Mouse (Mus musculus): ENCODE results near the gene Espnl.

Espnl gene

DNA sequence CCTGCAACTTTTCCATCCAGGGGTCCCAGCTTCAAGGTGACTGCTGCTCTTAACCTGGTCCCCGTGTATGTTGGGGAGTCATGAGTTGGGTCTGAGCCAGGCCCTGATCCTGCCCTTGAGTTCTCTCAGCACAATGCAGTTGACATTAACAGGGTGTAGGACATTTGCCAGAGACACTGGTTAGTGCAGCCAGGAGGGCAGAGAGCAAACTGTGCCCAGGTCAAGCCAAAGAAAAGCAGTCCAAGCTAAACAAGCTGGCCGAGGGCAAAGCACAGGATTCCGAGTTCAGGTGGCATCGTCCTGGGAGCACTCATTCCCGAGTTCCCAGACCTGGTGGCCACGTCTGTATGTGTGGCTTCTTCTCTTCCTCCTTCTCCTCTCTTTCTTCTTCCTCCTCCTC lies 4.2 kb upstream of the Espnl start:
- no peak for DNase-seq (ENCODE audit: low spot score in 2 of 2)

DNA sequence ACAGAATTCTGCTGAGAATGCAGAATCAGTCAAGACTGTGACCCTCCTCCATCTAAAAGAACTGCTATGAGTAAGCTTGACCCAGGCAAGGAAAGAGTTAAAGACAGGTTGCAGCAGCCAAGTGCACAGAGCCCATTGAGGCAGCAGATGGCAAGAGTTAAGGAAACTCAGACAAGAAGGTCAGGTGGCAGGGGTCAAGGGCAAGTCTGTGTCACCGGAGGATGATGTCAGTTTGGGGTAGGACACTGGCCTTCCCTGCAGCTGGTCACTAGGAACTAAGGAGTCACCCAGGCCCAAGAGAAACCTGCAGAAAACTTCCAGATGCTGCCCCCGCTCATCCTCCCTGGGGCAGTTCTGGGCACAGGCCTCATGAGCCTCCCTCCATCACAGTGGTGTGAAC lies 2.8 kb downstream of the Espnl start:
- no peak for DNase-seq (ENCODE audit: low spot score in 2 of 2)

DNA sequence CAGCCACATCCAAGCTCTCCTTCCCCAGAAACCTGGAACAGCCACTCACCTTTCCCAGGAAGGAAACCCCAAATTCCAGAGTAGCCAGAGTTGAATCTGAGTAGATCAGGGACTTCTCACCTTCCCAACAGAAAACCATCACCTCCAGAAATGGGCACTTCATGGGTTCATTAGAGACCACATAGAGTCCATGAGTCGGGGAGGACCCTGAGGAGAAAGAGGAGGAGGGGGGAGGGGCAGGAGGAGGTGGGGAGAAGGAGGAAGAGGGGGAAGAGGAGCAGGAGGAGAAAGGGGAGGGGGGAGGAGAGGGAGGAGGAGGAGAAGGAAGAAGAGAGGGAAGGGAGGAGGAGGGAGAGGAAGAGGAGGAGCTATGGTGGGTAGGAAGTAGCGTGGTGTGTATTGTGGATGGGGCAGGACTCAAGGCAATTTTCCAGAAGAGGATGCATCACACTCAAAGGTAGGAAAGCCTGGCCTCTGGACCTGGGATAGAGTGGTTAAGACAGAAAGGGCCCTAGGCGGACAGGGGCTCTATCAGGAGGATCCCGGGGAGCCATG lies 3.7 kb downstream of the Espnl start:
- no peak for DNase-seq (ENCODE audit: low spot score in 2 of 2)

DNA sequence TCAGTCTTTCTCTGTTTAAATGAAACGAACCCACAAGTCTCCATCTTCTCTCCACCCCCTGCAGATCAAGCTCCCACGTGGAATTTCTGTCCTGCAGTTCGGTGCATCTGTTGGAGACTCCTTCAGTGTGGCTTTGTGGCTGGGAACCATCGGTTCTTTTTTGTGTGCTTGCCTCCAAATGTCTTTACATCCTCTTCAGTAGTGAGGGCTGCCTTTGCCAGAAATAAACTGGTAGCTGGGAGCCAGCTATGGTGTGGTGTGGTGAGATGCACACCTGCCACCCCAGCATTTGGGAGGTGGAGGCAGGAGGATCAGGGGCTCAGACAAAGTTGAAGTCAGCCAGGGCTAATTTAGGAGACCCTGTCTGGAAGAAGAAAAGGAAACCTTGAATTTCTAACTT lies 10.2 kb downstream of the Espnl start:
- DNase-seq (ENCODE audit: low spot score in 2 of 2) = peak in 1 of 2 experiments; percentile 27

DNA sequence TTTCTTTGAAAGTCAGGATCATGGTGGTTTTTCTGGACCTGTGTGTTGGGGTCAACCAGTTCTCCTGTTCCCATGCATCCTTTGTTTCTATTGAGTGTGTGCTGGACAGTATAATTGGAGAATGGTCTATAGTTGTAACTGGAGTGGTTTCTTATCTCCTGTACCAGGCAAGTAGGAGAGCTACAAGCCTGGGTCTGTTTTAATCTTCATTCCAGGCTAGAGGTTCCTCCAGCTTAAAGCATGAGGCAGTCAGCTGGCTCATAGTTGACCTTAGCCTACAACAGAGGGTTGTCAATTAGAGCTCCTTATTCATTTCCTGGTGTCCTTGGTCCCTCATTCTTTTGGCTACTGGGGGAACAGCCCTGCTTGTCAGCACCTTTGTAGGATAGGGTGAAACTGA lies 11.7 kb downstream of the Espnl start:
- DNase-seq (ENCODE audit: low spot score in 2 of 2) = no peak

DNA sequence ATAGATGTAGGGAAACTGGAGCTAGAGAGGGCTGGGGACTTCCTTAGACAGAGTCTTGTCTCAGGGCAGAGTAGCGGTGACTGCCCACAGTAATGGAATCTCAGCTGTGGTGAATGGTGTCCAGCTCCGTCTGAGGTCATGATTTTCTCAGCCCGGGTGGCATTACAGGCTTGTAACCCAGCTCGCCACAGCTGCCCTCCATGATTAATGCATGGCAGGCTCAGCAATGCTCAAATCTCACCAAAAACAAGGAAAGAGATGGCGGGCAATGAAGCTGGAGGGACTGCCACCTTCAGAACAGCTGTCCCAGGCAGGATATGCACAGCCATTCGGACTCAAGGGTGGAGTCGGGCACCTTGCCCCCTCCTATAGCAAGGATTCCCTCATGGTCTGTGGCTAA lies 15.5 kb downstream of the Espnl start:
- no peak for DNase-seq (ENCODE audit: low spot score in 2 of 2)

DNA sequence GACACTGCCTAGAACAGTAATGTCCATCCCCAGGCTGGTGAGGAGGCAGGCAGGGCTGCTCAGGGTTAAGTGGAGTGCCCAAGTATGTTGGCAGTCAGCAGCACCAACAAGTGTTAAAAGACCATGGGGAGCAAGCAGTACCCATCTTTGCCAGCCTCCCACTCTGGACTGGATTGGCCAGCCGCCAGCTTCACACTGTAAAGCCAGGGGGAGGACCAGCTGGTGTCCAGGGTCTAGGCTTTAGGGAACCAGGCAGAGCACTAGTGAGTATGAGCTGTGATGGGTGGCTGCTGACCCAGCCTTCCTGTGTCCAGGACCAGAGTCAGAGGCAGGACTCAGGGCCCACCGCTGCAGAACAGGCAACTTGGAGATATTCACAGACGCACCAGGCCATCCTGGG lies 22.1 kb downstream of the Espnl start:
- no peak for DNase-seq (ENCODE audit: low spot score in 2 of 2)

DNA sequence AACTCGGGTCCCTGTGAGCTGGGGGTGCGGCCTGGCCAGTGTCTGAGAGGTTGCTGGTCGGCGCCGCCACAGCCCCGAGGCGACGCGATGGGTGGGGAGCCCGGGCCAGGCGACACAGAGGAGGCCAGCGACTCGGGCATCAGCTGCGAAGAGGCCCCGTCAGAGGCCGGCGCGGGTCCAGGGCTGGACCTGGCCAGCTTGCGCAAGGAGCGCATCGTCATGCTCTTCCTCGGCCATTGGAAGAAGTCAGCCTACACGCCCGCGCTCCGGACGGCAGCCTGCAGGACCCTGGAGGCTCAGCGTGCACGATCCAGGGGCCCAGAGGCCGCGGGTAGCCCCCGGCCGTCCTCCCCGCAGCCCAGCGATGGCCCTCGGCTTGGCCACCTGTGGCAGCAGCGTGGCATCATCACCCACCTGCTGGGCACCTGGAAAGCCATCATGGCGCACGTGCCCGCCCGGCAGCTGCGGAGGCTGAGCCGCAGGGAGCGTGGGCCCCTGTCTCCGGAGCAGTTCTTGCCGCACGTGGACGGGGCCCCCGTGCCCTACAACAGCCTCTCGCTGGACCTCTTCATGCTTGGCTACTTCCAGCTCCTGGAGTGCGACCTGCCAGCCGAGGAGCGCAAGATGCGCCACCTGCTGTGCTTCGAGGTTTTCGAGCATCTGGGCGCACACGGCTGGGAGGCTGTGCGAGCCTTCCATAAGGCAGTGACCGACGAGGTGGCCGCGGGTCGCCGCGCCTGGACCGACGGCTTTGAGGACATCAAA lies 23.2 kb downstream of the Espnl start:
- no peak for DNase-seq (ENCODE audit: low spot score in 2 of 2)

DNA sequence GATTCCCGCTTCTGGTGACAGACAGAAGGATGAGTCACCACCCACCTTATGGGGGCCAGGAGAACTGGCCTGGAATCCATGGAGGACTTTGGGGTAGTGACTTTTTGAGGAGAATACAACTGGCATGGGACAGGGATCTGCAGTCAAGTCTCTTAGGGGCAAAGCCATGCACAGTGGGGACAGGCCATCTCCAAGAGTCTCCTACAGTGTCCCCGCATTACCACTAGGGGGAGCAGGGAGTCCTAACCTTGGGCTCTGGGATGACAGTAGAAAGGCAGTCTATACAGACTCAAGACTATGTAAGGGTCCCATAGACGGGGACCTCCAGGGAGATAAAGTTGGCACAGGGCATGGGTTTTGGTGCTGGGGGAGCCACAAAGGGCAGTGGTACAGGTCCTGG lies 25.0 kb downstream of the Espnl start:
- peak in 1 of 2 experiments; percentile 43 for DNase-seq (ENCODE audit: low spot score in 2 of 2)

DNA sequence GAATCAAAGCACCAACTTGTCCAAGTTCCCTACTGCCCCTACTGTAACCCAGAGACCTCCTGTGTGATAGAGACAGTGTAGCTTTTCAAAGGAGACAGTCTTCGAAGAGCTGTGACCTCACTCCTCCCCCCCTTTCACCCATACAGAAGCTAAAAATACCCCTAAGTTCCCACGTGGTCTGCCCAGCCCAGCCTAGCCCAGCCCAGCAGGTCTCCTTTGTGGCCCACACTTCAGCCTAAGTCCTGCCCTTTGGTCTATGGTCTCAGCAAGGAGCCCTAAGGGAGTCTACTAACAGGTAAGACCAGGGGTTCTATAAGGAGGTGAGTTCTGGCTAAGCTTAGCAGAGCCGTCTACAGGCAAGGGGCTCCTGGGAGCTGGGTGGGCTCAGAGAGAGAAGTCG lies 29.0 kb downstream of the Espnl start, which contains the start of gene Klhl30:
TSS of gene Klhl30 (plus strand) at position 176 of the 400 bp plus-strand sequence.
- no peak for DNase-seq (ENCODE audit: low spot score in 2 of 2)

DNA sequence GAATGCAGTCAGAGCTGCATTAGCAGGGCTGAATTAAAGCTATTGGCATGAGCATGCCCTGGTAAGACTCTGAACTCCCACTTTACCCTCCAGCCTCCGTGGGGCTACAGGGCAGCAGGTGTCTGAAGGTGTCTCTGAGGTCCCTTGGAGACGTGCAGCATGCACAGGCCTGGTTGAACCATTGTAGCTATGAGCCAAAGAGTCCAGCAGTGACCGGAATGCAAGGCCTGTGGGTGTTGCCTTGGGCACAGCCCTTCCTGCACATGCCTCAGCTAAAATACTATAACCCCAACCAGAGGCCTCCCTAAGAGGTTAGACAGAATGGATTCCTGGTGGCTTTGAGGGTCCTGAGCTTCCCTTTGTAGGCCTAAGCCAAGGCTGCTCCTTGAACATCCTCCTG lies 29.4 kb downstream of the Espnl start:
- no peak for DNase-seq (ENCODE audit: low spot score in 2 of 2)

DNA sequence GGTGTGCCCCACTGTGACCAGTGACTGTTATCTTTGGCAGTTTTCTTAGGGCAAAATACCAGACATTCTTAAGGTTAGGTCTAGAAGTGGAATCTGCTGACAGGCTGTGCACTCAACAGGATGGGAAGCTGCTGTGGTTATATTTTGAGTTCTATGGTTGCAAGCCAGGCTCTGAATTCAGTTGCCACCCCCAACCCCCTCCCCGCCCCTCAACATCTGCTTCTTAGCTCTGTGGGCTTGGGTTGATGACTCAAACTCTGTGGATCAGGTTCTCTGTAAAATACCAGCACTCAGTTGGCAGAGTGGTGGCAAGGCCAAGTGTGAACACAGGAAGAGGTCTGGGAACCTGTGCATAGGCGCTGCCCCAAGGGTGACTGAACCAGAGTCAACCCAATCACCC lies 30.4 kb downstream of the Espnl start:
- no peak for DNase-seq (ENCODE audit: low spot score in 2 of 2)

DNA sequence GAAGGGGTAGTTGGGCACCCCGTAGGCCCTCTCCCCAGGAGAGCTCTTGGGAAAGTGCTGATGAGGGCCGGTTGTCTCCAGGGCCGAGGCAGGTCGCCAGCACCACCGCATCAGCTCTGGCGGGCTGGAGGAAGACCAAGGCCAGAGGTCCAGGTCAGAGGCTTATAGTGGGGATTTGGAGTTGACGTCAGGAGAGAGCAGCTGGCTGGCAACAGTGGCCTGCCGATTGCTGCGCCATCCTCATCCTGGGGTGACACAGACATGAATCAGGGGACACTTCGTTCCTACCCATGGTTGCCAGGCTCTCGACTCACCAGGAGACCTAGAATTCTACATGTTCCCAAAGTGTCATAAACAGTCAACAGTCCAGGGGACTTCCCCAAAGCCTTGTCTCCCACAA lies 34.2 kb downstream of the Espnl start:
- no peak for DNase-seq (ENCODE audit: low spot score in 2 of 2)

DNA sequence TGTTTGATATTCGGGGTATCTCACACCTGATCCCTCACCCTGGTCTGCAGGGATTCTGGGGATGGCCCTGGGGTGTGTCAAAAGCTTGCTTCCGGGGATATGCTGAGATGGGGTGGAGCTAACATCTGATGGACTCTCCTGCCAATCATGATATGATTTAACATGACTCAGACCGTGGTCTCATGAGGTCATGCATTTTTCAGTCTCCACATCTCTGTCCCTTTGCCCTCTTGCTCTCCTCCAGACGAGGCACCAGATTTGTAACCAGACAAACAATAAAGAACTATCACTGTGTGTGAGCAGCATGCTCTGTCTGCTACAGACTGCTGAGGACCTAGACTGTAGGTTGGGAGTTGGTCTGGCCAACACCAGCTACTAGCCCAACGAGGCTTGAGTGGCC lies 40.2 kb downstream of the Espnl start:
- DNase-seq (ENCODE audit: low spot score in 2 of 2) = no peak

DNA sequence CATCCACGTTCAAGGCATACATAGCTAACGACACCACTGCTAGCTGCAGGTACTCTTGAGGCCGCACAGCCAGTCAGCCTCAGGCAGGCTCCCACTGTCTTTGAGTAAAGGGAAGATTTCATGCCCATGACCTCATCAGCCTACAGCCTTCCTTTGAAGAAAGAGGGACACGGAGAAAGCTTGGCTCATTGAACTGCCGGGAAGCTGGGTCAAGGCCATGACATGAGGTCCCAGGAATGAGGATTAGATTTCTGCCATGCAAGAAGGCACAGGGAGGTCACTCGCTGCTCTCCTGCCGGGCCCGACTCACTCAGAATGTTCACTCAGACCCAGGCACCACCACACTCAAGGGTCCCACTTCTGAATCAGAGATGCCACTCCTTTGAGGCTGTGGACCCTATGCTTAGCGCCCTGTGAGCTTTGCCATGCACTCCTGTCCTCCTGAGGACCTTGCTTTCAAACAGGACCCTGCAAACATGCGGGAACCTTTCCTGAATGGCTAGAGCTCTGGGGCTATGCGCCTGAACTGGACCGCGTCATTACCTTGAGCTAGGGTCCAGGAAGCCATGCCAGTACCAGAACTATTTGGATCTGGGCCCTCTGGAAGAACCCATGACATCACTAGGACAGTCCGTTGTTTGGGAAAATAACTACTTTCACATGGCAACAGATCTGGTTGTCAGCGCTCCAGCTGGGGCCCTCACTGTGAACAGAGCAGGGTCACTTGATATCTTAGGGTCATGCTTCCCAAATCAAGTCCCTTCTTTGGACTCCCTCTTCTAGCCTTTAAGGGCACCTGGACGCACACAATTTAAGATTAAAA lies 43.2 kb downstream of the Espnl start:
- DNase-seq (ENCODE audit: low spot score in 2 of 2) = no peak

DNA sequence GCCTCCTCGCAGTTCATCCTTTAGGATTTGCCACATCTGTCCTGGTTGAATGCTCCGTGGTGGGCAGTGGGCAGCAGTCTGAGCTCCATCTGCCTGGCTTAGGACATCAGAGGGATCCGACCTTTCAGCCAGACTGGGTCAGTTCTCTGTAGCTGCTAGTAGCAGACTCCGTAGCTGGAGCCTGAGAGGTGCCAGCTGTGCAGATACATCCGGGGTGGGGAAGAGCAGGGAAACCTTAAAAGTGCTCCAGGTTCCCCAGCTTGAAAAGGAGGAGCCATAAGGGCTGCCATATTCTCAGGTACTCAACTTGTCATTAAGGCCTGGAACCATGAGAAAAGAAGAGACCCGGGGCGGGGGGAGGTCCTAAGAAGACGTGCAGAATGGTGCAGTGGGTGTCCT lies 43.9 kb downstream of the Espnl start:
- no peak for DNase-seq (ENCODE audit: low spot score in 2 of 2)

DNA sequence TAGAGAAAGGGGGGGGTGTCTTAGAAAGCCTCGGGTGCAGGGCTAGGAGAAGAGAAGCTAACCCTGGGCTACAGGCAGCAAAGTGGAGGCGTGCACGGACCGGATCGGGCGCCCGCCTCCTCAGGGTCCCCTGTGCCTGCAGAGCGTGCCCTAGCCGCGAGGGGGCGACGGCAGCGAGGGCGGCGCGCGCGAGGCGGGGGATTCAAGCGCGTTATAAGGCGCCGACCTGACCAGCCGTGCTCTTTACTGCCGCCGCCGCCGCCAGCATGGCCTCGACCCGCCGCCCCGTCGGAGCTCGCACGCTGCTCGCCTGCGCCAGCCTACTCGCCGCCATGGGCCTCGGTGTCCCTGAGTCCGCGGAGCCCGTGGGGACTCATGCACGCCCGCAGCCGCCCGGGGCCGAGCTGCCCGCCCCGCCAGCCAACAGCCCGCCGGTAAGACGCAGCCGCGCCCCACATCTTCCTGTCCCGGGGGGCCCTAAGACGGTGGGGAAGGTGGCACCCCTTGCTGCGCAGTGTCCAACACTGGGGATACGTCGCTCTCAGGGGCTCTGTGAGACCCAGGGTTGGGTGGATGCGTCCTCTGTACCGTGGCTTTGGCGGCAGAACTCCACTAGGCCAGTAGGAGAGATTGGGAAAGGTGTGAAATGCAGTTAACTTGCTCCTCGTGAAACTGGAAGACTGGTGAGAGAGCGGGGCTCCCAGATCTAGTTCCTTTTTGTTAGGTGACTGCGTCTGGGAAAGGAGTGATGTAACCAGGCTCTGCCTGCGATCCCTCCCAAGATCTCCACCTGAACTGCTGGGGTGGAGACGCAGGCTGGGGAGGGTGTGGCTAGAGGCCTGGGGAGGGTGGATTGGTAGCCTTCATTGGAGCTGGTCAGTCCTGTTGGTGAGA lies 44.6 kb downstream of the Espnl start, which contains the start of gene Erfe:
TSS of gene Erfe (plus strand) at position 216 of the 894 bp plus-strand sequence.
- no peak for DNase-seq (ENCODE audit: low spot score in 2 of 2)

DNA sequence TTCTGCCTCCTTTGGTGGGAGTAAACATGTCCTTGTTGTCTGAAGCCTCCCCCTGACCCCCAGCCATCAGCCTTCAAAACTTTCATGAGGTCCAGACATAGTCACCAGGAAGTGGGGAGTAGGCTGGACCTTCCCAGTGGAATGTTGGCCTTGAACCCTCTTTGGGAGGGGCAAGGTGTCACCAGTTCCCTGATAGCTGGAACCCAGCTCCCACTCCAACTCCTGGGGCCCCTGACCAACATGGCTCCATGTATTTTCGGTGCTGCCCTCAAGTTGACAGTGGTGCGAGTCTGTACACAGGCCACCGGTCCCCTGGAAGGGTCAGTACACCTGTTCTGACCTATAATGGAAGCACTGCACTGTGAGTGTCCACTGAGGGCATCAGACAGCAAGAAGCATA lies 45.4 kb downstream of the Espnl start:
- DNase-seq (ENCODE audit: low spot score in 2 of 2) = no peak

DNA sequence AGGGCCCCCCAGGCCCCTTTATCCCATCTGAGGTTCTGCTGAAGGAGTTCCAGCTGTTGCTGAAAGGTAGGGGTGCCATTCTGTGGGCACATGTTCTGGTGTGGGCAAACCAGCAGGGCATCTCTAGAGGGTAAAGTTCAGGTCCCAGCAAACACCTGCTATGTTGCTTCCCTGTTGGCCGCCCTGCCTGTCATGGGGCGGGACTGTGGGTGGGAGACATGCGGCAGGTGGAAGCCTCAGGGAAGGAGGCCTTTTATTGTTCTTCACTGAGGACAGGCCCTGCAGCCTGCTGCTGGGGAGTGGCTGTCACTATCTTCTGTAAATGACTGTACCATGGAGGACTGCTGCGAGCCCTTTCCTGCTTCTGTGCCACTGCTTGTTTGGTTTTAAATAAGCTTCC lies 47.5 kb downstream of the Espnl start:
- DNase-seq (ENCODE audit: low spot score in 2 of 2) = no peak

DNA sequence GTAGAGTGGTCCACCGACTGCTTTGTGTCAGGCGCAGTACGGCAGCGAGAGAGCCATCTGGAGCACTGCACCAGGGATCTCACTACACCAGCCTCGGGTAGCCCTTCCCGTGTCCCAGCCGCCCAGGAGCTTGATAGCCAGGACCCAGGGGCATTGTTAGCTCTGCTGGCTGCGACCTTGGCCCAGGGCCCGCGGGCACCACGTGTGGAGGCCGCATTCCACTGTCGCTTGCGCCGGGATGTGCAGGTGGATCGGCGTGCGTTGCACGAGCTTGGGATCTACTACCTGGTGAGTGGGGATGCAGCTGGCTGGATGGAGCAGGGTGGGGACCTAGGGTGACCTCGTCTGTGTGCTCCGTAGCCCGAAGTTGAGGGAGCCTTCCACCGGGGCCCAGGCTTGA lies 48.2 kb downstream of the Espnl start:
- DNase-seq (ENCODE audit: low spot score in 2 of 2) = no peak

DNA sequence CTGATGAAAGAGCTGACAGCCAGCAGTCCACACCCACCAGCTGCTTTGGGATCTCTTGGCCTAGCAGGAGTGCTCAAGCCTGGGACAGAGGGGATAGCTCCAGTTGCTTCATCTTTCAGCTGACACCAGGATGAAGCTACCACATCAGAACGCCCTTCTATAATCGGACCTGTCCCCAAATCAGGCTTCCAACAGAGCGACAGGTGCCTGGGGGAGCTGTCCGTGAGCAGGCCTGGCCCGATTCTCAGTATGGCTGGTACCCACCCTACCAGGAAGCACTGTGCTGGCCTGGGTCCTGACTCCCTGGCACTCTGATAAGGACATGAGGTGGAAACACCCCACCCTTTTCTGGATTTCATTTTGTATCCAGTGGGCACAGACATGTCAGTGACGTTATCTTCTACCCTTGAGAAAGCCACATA lies 51.5 kb downstream of the Espnl start:
- DNase-seq (ENCODE audit: low spot score in 2 of 2) = no peak
